Mouse (Mus musculus) hindbrain, embryonic 13.5 days (tissue): ENCODE data around the gene Fxyd5. TPM values are rescaled to one million over a fixed set of nuclear protein-coding genes. Genes with fewer than 3 reads are reported as not detected.

Source experiments
- ATAC-seq: fragments of 200-750 bp; cut with Nextera tagmentation; 2 replicates; pipeline ENCODE4 v1.8.0; 2017; ENCODE audit warnings: moderate TSS enrichment; ENCODE audit not compliant: low FRiP score
- H3K27ac ChIP-seq: fragments of 300-500 bp; sonication (generic); 2 replicates; pipeline ENCODE4 v1.5.1; 2015; ENCODE audit warnings: inconsistent platforms, mild to moderate bottlenecking, moderate library complexity
- H3K27me3 ChIP-seq: fragments of 300-500 bp; sonication (generic); 2 replicates; pipeline ENCODE4 v1.6.1; 2015; ENCODE audit warnings: mild to moderate bottlenecking, inconsistent platforms
- H3K36me3 ChIP-seq: fragments of 300-500 bp; sonication (generic); 2 replicates; pipeline ENCODE4 v1.6.1; 2015; ENCODE audit warnings: mild to moderate bottlenecking, inconsistent platforms
- H3K4me1 ChIP-seq: fragments of 300-500 bp; sonication (generic); replicated peaks from 2 replicates; pipeline ENCODE4 v1.6.1; 2015; ENCODE audit warnings: inconsistent platforms
- H3K4me2 ChIP-seq: fragments of 300-500 bp; sonication (generic); 2 replicates; pipeline ENCODE4 v1.6.1; 2015; ENCODE audit warnings: inconsistent platforms, mild to moderate bottlenecking, moderate library complexity
- H3K4me3 ChIP-seq: fragments of 300-500 bp; sonication (generic); 2 replicates; pipeline ENCODE4 v1.5.1; 2015; ENCODE audit warnings: mild to moderate bottlenecking, inconsistent platforms
- H3K9ac ChIP-seq: fragments of 300-500 bp; sonication (generic); 2 replicates; pipeline ENCODE4 v1.6.1; 2015; ENCODE audit warnings: mild to moderate bottlenecking, inconsistent platforms
- H3K9me3 ChIP-seq: fragments of 300-500 bp; sonication (generic); 2 replicates; pipeline ENCODE4 v1.6.1; 2016; ENCODE audit warnings: inconsistent platforms
- WGBS: fragments of 180-500 bp; shearing (Covaris S2); methylation state at CpG from one replicate; pipeline ENCODE4 v1.1.7; 2015; 5-methylcytosine and 5-hydroxymethylcytosine counted together
- polyA plus RNA-seq: library from polyadenylated mRNA; unstranded; fragments of >200 nt; fragmentation: Nextera tagmentation; extraction: Ambion mirVana; gene quantifications from 2 replicates; pipeline ENCODE4 v1.2.1, GENCODE M21; 2015

The Fxyd5 gene
- polyA plus RNA-seq: 13.0 and 20.0 TPM in 2 replicates

- H3K27me3 ChIP-seq: peaks cover 77% of the 10 kb centered on the region
- no peak for ATAC-seq
- 36% methylated on average over 10 of the region's 10 CpGs for WGBS
- H3K9ac ChIP-seq: peak within 1 kb of the TSS; percentile 36; the same call in 1 of the 2 replicates
- peaks cover 14% of the 10 kb centered on the region for H3K4me1 ChIP-seq
- peak within 1 kb of the TSS; percentile 36 for H3K4me2 ChIP-seq
- H3K27ac ChIP-seq: no peak within 1 kb of the TSS
- no peaks in the 10 kb centered on the region for H3K36me3 ChIP-seq
- H3K9me3 ChIP-seq: no peaks in the 10 kb centered on the region
- H3K4me3 ChIP-seq: peak within 1 kb of the TSS; percentile 7
Observed at GRCm38 (mm10) chr7:31042431-31042910, at the start of gene Fxyd5. Fxyd5 (minus strand) TSS chr7:31042481.

- H3K4me1 ChIP-seq: 0 out of 2 replicates have a peak, but pooled peaks cover 5% of the 10 kb centered on the region
- no peak for ATAC-seq
- H3K9ac ChIP-seq: no peak overlapping the region
- WGBS: 92% methylated on average over 2 of the region's 2 CpGs
- H3K4me2 ChIP-seq: no peak overlapping the region
- no peak overlapping the region for H3K4me3 ChIP-seq
- H3K27ac ChIP-seq: no peak overlapping the region
- no peaks in the 10 kb centered on the region for H3K27me3 ChIP-seq
- no peaks in the 10 kb centered on the region for H3K9me3 ChIP-seq
- H3K36me3 ChIP-seq: no peaks in the 10 kb centered on the region
Observed at GRCm38 (mm10) chr7:31089721-31090120, 47.4 kb upstream of the Fxyd5 start.

DNA sequence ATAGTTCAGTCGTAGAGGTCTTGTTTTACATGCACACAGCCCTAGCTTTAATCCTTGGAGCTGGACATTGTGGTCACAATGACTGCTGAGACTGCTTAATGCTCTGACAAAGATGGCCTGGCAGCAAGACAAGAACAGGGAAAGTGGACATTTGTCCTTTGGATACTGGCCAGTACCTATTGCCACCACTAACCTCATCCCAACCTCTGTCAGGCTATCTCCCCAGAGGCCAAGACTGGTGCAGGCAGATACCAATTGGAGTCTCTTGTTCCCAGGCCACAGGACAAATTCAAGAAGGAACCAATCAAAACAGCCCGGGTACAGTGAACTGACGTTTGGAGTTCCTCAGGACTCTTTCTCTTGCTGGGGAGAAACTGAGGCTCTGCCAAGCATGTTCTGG is 45.9 kb upstream of the Fxyd5 start:
- no peak overlapping the region for H3K4me2 ChIP-seq
- 74% methylated on average over 3 of the region's 3 CpGs for WGBS
- H3K36me3 ChIP-seq: no peaks in the 10 kb centered on the region
- no peak overlapping the region for H3K4me3 ChIP-seq
- no peaks in the 10 kb centered on the region for H3K9me3 ChIP-seq
- peaks cover 17% of the 10 kb centered on the region; the same call in 1 of the 2 replicates for H3K4me1 ChIP-seq
- ATAC-seq: no peak
- no peak overlapping the region for H3K9ac ChIP-seq
- H3K27me3 ChIP-seq: no peaks in the 10 kb centered on the region
- no peak overlapping the region for H3K27ac ChIP-seq

GRCm38 (mm10) chr7:31087262-31087661 is 45.0 kb upstream of the Fxyd5 start:
- Histone ChIP-seq H3K9me3 (no peaks in the 10 kb centered on the region), H3K27me3 (no peaks in the 10 kb centered on the region), H3K4me3 (no peak overlapping the region), H3K9ac (no peak overlapping the region), H3K4me2 (no peak overlapping the region), H3K36me3 (no peaks in the 10 kb centered on the region), H3K27ac (no peak overlapping the region), H3K4me1 (peaks cover 22% of the 10 kb centered on the region)
- no peak for ATAC-seq
- WGBS: 71% methylated on average over 2 of the region's 2 CpGs

DNA sequence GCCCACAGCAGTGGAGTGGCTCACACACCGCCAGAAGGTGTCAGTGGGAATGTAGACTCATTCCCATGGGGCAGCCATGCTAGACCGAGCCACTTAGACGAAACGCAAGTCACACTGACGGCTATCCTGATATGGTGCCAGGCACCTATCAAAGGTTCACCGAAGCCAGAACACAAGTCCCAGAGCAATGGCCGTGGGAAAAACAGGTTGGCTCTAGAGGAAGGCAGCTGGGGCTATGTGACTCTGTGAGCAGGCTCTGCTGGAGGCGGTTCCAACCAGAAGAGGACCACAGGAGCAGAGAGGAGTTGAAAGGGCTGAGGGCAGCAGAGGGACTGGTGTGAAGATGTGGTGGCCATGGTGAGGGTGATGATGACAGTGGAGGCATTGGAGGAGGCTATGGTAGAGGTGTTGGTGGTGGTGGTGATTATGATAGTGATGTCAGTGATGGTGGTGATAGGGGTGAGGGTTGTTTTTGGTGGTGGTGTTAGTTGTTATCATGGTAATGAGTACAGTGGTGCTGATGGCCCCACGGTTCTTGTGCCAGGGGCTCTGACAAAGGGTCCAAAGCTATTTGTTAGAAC is 44.0 kb upstream of the Fxyd5 start:
- H3K36me3 ChIP-seq: no peaks in the 10 kb centered on the region
- ATAC-seq: no peak
- H3K4me1 ChIP-seq: peaks cover 22% of the 10 kb centered on the region
- WGBS: 92% methylated on average over 9 of the region's 9 CpGs
- H3K4me3 ChIP-seq: no peak overlapping the region
- H3K9me3 ChIP-seq: no peaks in the 10 kb centered on the region
- no peak overlapping the region for H3K9ac ChIP-seq
- H3K27ac ChIP-seq: no peak overlapping the region
- H3K27me3 ChIP-seq: no peaks in the 10 kb centered on the region
- H3K4me2 ChIP-seq: no peak overlapping the region

DNA sequence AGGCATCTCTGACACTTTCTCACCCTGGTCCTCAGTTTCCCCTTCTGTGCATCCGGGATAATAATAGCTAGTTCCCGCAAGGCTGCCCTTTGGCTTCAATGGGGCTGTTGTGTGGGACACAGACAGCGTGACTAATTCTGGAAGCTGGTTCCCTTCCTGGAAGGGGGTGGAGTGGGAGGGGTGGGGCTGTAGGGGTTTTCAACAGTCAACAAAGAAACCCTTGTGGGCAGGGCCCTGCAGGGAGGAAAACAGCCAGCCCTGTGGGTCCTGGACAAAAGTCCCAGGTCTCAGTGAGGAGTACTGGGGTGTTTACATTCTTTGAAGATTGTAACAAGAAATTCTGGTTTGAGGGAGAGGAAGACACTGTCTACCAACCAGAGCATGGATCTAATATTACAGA is 42.9 kb upstream of the Fxyd5 start:
- Histone ChIP-seq H3K4me3 (no peak overlapping the region), H3K9ac (no peak overlapping the region), H3K9me3 (no peaks in the 10 kb centered on the region; the same call in 1 of the 2 replicates), H3K27me3 (no peaks in the 10 kb centered on the region), H3K4me2 (no peak overlapping the region), H3K4me1 (peaks cover 22% of the 10 kb centered on the region), H3K27ac (no peak overlapping the region; the same call in 1 of the 2 replicates), H3K36me3 (no peaks in the 10 kb centered on the region)
- 12% methylated on average over 3 of the region's 3 CpGs for WGBS
- no peak for ATAC-seq

GRCm38 (mm10) chr7:31084140-31084539 is 41.9 kb upstream of the Fxyd5 start:
- no peak overlapping the region for H3K4me3 ChIP-seq
- H3K27me3 ChIP-seq: no peaks in the 10 kb centered on the region
- H3K4me2 ChIP-seq: no peak overlapping the region
- H3K27ac ChIP-seq: peak overlapping the region; percentile 55
- ATAC-seq: no peak
- H3K9ac ChIP-seq: no peak overlapping the region
- no peaks in the 10 kb centered on the region; the same call in 1 of the 2 replicates for H3K9me3 ChIP-seq
- 57% methylated on average over 9 of the region's 9 CpGs for WGBS
- no peaks in the 10 kb centered on the region for H3K36me3 ChIP-seq
- peaks cover 22% of the 10 kb centered on the region for H3K4me1 ChIP-seq

DNA sequence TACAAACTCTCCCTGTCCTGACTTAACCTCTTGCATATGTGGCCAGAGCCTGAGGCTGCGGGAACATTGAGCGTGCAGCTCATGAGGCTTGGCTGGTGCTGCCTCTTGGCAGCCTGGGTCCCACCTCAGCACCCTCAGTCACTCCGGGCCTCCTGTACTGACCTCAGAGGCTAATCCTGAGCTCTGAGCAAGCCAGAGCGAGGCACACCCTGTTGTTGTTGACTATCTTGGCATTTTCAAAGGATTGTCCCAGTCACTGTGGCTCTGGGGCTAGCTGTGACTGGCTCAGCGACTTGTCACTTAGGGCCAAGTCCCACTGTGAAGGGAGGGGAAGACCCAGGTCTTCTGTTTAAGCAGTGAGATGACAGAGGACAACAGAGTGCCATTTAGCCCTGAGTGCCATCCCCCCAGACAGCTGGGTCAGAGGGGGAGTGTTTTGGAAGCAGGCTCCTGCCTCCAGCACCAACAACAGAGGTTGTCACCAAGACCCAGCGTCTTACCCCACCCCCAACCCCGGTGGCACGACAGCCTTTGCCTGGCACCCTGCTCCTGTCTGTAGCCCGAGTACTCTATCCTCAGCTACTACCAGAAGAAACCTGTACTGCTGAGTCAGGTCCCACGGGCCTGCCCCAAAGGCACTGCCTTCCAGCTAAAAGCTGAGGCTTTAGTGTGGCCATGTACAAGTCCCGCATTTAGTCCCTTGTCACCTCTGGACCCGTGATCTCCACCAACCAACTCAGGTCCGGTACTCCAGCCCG is 40.7 kb upstream of the Fxyd5 start:
- Histone ChIP-seq H3K4me2 (no peak overlapping the region), H3K36me3 (no peaks in the 10 kb centered on the region), H3K27ac (peak overlapping the region; percentile 48; the same call in 1 of the 2 replicates), H3K9me3 (no peaks in the 10 kb centered on the region; the same call in 1 of the 2 replicates), H3K4me3 (no peak overlapping the region), H3K27me3 (no peaks in the 10 kb centered on the region), H3K4me1 (peaks cover 22% of the 10 kb centered on the region), H3K9ac (no peak overlapping the region)
- 0 out of 2 replicates have a peak, but pooled peaks have one; percentile 23 for ATAC-seq
- WGBS: 56% methylated on average over 14 of the region's 14 CpGs

GRCm38 (mm10) chr7:31082106-31082505 is 39.8 kb upstream of the Fxyd5 start:
- H3K9ac ChIP-seq: no peak overlapping the region
- H3K27ac ChIP-seq: no peak overlapping the region
- H3K27me3 ChIP-seq: no peaks in the 10 kb centered on the region
- H3K9me3 ChIP-seq: no peaks in the 10 kb centered on the region; the same call in 1 of the 2 replicates
- no peak for ATAC-seq
- H3K4me3 ChIP-seq: no peak overlapping the region
- peaks cover 22% of the 10 kb centered on the region for H3K4me1 ChIP-seq
- no peaks in the 10 kb centered on the region for H3K36me3 ChIP-seq
- H3K4me2 ChIP-seq: no peak overlapping the region

GRCm38 (mm10) chr7:31081106-31081505 is 38.8 kb upstream of the Fxyd5 start:
- H3K36me3 ChIP-seq: no peaks in the 10 kb centered on the region
- no peaks in the 10 kb centered on the region; the same call in 1 of the 2 replicates for H3K9me3 ChIP-seq
- H3K27me3 ChIP-seq: no peaks in the 10 kb centered on the region
- peaks cover 22% of the 10 kb centered on the region for H3K4me1 ChIP-seq
- H3K9ac ChIP-seq: no peak overlapping the region
- H3K4me3 ChIP-seq: no peak overlapping the region
- H3K27ac ChIP-seq: no peak overlapping the region
- H3K4me2 ChIP-seq: no peak overlapping the region
- WGBS: 29% methylated on average over 1 of the region's 1 CpGs
- ATAC-seq: no peak

GRCm38 (mm10) chr7:31080611-31081010 is 38.3 kb upstream of the Fxyd5 start:
- Histone ChIP-seq H3K36me3 (no peaks in the 10 kb centered on the region), H3K4me1 (peaks cover 22% of the 10 kb centered on the region), H3K9me3 (no peaks in the 10 kb centered on the region; the same call in 1 of the 2 replicates), H3K27ac (no peak overlapping the region), H3K4me3 (no peak overlapping the region), H3K9ac (no peak overlapping the region), H3K4me2 (no peak overlapping the region), H3K27me3 (no peaks in the 10 kb centered on the region)
- no peak for ATAC-seq
- WGBS: 46% methylated on average over 3 of the region's 3 CpGs

- Histone ChIP-seq H3K4me1 (peaks cover 17% of the 10 kb centered on the region), H3K4me3 (no peak overlapping the region), H3K36me3 (no peaks in the 10 kb centered on the region), H3K27me3 (no peaks in the 10 kb centered on the region), H3K4me2 (no peak overlapping the region), H3K9ac (no peak overlapping the region), H3K9me3 (no peaks in the 10 kb centered on the region; the same call in 1 of the 2 replicates), H3K27ac (no peak overlapping the region)
- WGBS: 90% methylated on average over 8 of the region's 8 CpGs
- ATAC-seq: no peak
Observed at GRCm38 (mm10) chr7:31079670-31080069, 37.4 kb upstream of the Fxyd5 start.
